Mouse (Mus musculus): ENCODE data around the gene Car11.

The Car11 gene

DNA sequence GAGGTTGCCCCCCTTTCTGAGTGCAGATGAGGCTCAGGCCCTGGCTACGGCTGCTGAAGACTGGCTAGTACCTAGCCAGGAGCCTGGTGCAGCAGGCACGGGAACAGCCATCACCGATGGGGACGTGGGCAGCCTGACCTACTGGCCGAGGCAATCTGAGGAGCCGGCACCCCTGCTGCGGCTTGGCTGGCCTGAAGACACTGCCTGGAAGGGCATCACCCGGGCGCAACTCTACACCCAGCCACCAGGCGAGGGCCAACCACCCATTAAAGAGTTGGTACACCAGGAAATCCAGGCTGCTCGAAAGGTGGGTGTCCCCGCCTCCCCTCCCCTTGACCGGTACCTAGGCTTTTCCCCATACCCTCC lies 22.7 kb downstream of the Car11 start:
- no peak for DNase-seq (ENCODE audit: low read depth, low spot score)

DNA sequence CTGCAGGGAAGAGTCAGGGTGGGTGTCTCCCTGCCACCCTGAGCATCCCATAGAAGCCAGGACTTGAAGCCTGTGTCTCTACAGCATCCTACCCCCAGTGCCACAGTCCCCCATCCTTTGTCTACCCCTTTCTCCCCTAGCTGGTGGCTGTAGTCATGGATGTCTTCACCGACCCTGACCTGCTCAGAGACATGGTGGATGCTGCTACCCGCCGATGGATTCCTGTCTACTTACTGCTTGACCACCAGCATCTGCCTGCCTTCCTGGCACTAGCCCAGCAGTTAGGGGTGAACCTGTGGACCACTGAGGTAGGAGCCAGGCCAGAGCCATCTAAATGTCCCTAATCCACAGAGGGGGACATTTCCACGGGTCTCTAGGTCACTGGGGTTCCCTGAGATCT lies 23.7 kb downstream of the Car11 start:
- no peak for DNase-seq (ENCODE audit: low read depth, low spot score)

DNA sequence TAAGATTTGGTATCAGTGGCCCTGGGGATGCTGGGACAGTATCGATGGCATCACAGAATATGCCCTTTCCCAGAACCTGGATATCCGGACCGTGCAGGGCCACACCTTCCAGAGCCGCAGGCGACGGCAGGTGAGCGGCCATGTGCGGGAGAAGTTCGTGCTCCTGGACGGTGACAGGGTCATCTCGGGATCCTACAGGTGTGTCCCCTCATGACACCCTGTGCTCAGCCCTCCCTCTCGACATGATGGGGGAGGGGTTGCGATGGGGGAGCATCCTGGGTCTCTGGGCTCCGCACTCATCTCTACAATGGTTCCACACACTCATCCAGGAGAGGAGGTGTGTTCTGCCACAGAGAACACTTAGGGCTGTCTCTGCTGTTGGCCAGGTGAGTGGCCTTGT lies 24.1 kb downstream of the Car11 start:
- DNase-seq (ENCODE audit: low read depth, low spot score), result no peak

DNA sequence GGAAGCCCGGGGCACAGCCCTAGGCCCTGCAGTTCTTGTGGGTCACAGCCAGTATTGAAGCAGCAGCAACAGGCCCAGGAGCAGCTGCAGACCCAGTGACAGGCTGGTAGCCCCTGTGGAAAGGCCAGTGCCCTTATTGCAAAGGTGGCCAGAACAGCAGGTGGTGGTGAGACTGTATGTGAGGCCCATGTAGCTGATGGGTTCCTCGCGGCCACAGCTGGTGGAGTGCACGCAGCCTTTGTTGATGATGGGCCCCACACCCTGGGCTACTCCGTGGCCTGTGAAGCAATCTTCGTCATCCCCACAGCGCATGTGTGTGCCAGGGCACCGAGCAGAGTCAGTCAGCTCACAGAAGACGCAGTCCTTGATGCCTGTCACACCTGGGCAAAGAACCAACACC lies 25.5 kb downstream of the Car11 start:
- no peak for DNase-seq (ENCODE audit: low read depth, low spot score)

DNA sequence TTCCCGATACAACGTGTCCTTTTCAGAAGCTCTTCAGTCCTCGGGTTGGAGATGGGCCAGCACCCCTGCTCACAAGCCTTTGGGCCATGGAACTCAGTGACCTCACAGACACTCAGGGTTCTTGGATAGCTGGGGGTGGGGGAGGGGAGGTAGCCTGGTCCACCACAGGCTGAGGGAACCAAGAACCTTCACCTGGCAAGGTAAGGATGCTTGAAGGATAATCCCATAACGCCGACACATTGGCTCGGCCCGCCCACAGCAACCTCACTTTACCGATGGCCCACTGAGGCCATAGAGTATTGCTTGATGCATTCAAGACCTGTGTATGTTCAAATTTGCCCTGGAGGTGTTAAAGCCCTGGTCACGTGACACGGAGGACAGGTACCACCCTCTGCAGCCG lies 26.1 kb downstream of the Car11 start, which contains the start of gene Spaca4:
Gene Spaca4, minus strand, starts transcription at position 101 of the 400 bp plus-strand sequence.
- DNase-seq (ENCODE audit: low read depth, low spot score), result no peak

DNA sequence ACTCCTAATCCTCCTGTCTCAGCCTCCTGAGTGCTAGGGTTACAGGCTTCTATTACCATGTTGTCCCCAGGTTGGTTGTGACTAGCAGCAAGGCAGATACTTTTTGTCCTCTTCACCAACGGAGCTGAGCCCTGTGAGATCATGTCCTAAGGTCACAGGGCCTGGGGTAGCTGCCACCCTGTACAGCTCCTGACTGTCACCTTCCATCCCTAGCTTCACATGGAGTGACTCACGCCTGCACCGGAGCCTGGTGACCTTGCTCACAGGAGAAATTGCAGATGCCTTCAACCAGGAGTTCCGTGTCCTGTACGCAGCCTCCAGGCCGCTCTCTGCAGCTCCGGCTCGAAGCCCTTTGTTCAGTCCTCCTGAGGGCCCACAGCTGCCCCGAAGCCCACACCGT lies 26.8 kb downstream of the Car11 start:
- DNase-seq (ENCODE audit: low read depth, low spot score), result no peak

DNA sequence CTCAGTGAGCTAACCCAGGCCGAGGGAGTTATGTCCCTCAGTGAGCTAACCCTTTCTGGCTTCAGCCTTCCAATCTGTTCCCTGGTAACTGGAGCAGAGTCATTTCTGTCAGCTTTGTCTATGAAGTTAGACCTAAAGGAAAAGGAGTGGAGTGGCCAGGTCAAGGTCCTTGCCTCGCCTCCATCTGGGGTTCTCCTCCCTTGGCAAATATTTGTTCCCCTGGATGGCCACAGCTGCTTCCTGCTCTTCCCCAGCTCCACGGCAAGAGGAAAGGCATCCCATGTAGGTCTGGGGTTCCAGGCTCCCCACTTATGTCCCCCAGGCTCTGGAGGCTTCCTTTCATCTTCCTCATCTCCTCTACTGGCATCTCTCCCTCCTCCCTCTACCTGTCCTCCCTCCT lies 28.0 kb downstream of the Car11 start:
- no peak for DNase-seq (ENCODE audit: low read depth, low spot score)

DNA sequence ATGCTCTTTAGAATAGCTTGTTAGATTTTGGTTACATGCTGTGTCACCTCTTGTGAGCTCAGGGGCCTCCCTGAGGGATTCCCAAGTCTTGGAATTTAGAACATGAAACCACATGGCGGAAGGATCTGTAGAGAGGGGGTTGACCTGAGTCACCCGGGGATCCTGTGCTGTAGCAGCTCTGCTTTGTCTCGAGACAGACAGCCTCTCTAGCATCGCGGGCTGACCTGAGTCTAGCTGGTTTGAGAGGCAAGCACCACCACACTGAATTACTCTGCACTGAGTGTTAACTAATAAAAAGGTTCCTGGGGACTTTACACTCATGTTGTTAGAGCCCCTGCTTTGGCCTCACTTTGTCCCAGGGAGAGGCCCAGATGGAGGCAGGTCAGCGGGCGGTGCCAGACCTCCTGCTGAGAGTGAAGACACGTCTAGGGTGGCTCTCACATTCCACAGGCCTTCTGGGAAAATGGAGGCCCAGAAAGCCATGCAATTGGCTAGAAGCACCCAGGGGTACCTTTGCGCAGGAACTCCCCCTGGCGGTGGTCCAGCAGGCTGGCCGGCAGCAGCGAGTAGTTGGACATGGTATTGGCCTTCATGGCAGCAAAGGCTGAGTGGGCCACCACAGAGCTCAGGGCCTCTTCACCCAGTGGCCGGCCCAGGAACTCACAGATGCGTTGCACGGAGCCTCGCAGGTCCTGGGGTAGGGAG lies 31.2 kb downstream of the Car11 start:
- DNase-seq (ENCODE audit: low read depth, low spot score), result peak; percentile 85

DNA sequence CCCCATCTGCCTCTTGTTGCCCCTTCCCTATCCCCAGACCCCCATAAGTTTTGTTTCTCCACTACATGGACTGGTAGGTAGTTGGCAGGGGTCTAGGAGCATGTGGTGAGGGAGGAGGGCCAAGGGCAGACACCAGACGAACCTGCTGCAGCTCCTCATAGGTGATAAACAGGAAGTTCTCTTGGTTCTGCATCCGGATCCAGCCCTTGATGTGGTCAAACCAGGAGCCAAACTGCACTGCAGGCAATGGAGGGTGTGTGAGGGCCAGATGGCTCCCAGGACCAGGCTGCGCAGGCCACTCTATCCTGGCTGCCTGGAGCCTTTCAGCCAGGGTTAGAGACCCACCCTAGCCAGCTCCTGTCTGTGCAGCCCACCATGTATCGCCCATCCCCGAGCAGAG lies 33.8 kb downstream of the Car11 start:
- DNase-seq (ENCODE audit: low read depth, low spot score), result no peak

DNA sequence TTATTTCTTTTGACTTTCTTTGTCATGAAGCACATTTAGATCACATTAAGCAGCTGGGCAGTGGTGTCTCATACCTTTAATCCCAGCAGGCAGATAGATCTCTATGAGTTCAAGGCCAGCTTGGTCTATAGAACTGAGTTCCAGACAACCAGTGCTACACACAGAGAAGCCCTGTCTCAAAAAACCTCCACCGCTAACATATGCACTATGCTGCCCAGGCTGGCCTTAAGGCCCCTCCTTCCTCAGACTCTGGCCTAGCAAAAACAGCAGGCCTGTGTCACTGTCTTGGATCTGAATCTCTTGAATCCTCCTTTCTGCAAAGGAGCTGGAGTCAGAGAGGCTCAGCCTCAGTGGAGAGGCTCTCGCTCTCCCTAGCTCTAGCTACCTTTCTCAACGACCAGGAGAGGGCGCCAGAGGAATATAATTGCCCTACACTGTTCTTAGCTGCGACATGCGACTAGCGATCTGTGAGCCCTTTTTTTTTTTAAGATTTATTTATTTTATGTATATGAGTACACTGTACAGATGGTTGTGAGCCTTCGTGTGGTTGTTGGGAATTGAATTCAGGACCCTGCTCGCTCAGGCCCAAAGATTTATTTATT lies 39.6 kb downstream of the Car11 start:
- peak; percentile 56 for DNase-seq (ENCODE audit: low read depth, low spot score)

DNA sequence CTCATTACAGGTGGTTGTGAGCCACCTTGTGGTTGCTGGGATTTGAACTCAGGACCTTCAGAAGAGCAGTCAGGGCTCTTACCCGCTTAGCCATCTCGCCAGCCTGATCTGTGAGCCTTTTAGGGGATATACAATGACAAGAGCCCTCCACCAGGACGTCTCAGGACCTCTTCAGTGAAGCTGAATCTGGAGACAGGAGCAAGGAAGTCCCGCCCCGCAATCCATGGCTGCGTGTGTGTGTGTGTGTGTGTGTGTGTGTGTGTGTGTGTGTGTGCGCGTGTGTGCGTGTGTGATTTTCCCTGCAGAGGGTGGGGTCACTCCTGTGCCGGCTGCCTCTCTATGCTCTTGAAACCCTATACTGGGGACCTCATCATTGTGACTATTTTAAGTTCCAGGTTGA lies 40.2 kb downstream of the Car11 start:
- no peak for DNase-seq (ENCODE audit: low read depth, low spot score)

DNA sequence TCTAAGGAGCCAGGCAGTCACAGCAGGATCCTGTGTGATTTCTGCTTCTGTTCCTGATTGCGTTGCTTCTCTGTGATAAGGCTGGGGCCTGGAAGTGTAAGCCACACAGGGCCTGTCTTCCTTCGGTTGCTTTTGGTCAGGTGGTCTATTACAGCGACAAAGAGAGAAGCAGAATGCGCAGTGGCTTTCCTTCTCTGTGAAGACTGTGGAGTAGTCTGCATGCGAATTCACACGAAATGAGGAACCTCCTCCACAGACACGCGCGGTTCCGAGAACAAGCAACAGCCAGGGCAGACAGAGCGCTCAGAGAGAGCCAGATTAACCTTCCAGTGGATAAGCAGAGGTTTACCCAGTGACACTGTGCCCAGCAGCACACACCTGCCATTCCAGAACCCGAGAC lies 41.7 kb downstream of the Car11 start:
- DNase-seq (ENCODE audit: low read depth, low spot score), result no peak

DNA sequence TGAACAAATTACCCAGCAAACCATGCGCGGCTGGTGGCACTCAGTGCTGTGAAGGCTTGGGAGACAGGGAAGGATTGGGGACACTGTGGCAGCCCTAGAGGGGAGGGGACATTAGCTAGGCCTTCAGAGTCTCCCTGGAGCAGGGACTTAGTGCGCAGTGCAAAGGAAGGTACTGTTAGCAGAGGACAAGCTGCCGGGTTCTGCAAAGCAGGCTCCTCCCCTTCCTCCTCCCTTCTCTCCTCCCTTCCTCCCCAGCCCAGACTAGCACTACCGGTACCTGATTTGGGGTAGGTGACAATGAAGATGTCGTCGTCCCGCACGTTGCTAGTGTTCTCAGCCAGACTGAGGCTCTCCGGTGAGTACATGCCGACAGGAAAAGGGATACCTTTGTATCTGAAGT lies 42.1 kb downstream of the Car11 start:
- DNase-seq (ENCODE audit: low read depth, low spot score), result no peak

DNA sequence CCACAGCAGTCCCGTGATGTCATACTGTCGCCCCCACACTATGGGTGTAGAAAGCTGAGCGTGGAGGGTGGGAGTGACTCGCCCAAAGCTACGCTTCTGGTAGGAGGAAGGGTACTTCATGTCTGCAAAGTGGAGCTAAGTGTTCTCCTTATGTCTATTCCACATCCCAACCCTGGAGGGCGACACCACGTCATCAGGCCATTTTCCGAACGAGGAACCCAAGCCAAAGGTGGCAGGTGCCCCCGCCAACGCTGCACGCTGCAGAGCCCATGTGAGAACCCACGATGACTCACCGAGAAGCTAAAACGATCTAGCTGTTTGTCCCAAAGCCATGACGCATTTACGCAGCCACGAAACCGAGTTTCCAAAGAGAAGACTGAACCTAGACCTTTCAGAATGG lies 42.7 kb downstream of the Car11 start:
- DNase-seq (ENCODE audit: low read depth, low spot score), result peak; percentile 48

DNA sequence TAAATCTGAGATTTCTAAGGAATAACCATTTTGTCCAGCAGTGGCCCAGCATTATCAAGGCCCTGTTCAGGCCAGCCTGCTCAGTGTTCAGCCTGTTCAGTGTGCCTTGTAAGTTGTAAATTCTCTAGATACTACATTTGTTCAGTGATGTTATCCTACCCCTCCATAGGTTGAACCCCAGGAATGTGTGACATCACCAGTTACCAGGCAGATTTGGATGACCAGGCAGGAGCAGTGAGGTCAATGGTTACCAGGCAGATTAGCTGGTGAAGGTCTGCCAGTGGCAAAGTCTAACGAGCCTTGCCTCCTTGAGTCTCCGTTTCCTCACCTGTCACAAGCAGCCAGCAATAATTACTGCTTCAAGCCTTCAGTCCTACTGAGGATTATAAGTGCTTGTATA lies 44.7 kb downstream of the Car11 start:
- peak; percentile 69 for DNase-seq (ENCODE audit: low read depth, low spot score)

DNA sequence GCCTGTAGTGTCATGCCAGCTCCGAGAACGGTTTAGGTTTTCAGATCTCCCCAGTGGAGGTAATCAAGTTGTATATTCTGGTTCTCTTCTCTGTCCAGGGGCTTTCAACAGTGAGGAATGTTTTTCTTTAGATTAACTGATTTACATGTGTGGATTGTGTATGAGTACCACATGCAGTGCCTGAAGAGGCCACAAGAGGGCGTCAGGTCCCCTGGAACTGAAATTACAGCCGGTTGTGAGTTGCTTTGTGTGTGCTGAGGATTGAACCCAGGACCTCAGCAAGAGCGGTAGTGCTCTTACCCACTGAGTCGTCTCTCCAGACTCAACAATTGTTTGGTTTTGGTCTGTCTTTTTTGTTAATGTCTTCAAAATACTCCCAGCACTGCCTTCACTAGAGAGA lies 46.9 kb downstream of the Car11 start:
- peak; percentile 60 for DNase-seq (ENCODE audit: low read depth, low spot score)

DNA sequence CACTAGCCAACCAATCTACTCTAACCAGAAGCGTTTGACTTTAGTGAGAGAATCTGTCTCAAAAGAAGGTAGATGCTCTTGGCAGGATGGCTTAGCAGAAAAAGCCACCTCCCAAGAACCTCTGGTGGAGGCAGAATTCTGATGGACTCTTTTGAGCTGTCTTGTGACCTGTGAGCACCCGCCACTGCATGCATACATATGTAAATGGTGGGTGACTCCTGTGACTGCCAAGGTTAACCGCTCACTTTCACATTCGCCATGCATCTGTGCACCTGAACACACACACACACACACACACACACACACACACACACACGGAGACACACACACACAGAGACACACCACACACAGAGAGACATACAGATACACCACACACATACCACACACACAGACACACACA lies 47.8 kb downstream of the Car11 start:
- DNase-seq (ENCODE audit: low read depth, low spot score), result no peak

DNA sequence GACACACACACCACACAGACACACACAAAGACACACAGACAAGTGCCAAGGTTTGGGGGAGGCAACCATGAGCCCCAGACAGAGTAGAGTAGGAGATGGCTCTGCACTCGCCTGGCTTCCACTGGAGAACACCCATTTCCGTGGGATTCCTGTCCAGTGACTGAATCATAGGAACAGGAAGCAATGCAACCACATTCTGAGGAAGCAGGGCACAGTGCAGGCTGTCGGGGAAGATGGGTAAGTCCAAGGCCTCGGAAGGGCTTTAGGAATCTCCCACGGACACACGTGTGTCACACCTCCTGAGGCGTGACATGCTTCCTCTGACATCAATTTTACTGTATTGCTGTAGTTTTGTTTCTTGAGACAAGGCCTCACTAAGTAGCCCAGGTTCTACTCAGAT lies 48.5 kb downstream of the Car11 start:
- no peak for DNase-seq (ENCODE audit: low read depth, low spot score)

DNA sequence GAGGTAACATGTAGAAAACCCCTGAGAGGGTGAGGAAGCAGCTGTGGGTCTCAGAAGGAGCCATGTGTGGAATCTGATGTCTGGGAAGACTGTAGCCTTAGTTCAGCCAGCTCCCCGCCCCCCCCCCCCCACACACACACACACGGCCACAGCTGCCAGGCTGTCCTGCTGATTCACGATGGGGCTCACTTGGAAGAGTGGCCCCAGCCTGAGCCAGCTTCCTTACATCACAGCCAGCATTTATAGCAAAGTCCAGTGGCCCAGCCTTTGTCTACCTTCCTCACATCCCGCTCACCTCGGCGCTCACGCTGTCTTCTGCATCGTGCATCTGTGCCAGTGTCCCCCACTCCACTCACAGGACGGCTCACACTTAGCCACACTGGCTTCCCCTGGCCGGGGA lies 49.8 kb downstream of the Car11 start:
- DNase-seq (ENCODE audit: low read depth, low spot score), result no peak

DNA sequence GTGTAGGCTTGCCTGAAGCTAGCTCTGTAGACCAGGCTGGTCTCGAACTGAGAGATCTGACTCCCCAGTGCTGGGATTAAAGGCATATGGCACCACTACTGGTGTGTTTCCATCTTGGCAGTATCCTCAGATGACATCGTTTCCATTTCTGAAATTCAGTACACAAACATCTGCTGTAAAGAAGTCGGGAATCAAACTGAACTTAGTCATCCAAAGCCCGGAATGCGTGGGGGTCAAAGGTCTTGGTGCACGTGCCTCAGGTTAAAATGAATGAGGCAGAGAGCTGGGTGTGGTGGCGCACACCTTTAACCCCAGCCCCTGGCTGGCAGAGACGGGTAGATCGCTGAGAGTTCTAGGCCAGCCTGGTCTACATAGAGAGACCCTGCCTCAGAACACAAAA lies 50.5 kb downstream of the Car11 start:
- DNase-seq (ENCODE audit: low read depth, low spot score), result no peak
